Mouse (Mus musculus) heart, adult 2 months (tissue): ENCODE measurements around the gene Pcdh19.

Experiments used
- CTCF ChIP-seq: fragments of 200-600 bp; IDR thresholded peaks from 2 replicates; pipeline ENCODE4 v1.8.1; 2022; ENCODE audit warnings: antibody characterized with exemption, mild to moderate bottlenecking, moderate library complexity
- POLR2A ChIP-seq: fragments of 200-500 bp; IDR thresholded peaks from 2 replicates; pipeline ENCODE4 v1.6.1; 2011; ENCODE audit warnings: mild to moderate bottlenecking, low read depth, low read length, control low read depth; ENCODE audit not compliant: insufficient read depth

DNA sequence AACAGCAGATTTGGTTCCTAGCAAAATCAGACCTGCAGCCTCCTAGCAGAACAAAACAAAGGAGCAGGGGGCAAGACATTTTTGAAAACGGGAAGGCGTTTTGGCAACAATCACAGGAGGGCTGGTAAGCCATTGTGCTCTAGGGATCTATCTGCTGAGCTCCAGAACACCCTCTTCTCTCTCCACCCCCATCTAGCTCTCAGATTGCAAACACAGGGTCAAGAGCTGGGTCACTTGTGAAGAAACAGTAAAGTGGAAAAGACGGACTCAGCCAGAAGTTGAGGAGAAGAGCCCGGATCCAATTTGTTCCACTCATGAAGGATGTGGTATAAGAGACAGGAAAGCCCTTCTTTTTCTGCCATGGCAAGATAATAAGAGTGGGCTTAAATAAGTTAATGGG lies 7.7 kb upstream of the Pcdh19 start:
- TF ChIP-seq POLR2A (no peak), CTCF (no peak)
